Mouse (Mus musculus) urinary bladder, postnatal 36 days (tissue): Measurements from ENCODE around the gene Tnnc1.

Source experiments
- DNase-seq, 2 experiments: peaks; one replicate each; pipeline ENCODE4 v3.0.0; 2022; ENCODE audit warnings: low spot score in 2 of 2, mixed read lengths in 1 of 2

The Tnnc1 gene

GRCm38 (mm10) chr14:31208084-31208483 lies at the start of gene Tnnc1:
TSS of gene Tnnc1 (plus strand) at chr14:31208312.
- DNase-seq, result no peak

- no peak for DNase-seq
Measured at GRCm38 (mm10) chr14:31160196-31161150, 47.6 kb upstream of the Tnnc1 start.

DNA sequence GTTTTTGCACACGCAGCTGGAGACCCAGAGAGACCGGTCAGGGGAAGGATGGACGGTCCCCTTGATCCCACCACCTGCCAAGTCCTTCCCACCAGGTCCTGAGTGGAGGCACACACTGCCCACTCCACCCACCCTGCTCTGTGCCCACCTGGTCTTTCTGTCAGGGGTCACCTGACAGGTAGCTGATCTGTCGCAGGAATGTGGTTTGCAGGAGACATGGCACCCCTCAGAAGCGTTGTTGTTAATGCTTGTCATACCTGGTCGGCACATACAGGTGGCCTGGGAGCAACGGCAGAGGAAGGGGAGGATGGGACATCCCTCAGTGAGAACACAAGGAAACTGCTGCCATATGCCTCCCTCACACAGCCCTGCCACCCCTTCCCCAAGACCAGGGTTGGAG lies 46.9 kb upstream of the Tnnc1 start:
- no peak for DNase-seq

GRCm38 (mm10) chr14:31161638-31162037 lies 46.5 kb upstream of the Tnnc1 start:
- no peak for DNase-seq

DNA sequence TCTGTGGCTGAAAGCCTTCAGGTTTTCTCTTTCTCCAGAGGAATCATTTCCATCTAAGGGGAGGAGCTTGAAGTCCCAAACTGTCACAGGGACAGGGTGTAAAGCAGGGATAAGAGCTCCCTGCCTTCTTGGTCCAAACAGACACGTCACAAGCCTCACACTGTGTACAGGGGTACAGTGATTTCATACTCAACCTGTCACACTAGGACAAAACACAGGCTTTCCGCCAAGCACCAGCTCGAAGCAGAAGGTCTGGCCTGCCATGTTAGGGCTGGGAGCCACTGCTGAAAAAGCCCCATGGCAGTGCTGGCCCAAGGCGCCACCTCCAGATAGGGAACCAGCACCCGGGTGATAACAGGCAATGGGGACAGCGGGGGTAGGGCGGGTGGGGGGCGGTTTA lies 44.0 kb upstream of the Tnnc1 start:
- DNase-seq, result no peak

DNA sequence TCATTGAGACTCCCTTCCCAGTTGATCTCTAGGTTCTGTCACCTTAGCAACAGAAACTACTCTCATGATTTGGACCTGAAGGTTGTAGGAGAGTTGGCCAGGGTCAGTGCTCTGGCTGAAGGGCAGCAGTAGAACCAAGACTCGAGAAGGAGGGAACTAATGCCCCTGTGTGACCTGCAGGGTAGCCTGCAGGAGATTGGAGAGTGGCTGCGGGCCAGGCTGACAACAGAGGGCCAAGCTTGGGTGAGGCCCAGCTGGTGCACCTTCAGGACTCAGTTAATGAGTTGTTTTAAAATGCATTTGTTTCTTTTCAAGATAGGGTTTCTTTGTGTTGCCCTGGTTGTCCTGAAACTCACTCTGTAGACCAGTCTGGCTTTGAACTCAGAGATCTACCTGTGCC lies 43.1 kb upstream of the Tnnc1 start:
- DNase-seq, result no peak

DNA sequence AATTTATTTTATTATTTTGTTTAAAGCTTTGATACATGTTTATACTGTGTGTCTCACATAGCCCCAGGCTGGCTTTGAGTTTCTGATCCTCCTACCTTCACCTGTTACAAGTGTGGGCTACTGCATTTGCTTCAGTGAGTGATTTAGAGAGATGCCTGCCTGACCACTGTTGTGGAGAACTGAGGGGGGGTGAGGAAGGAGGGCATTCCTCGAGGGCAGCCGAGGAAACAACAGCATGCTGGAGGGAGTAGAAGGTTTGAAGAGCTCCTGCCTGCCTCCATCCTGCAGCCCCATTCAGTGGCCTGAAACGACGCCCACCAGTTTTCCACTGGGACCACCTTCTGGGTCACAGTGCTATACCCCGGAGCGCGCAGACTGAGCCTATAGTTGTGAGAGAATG lies 42.7 kb upstream of the Tnnc1 start:
- DNase-seq, result no peak

- no peak for DNase-seq
Measured at GRCm38 (mm10) chr14:31165991-31166630, 42.0 kb upstream of the Tnnc1 start.

DNA sequence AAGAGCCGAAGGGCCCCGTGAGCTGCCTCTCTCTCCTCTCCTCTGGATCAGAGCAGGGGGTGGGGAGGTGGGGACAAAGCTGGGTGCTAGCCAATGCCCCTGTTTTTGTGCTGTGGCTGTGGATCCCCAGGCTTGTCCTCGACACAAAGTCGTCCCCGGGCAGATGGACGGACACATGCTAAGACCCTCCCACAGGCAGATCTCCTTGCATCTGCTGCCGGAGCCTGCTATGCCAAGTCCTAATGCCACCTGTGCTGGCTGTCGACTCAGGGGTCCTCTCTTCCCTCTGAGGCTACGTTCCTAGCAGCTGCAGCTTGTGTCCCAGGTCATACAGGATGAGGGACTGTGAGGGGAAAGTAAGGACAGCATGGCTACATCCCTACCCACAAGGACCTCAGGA lies 41.3 kb upstream of the Tnnc1 start:
- no peak for DNase-seq

GRCm38 (mm10) chr14:31168425-31168824 lies 39.7 kb upstream of the Tnnc1 start, which contains the start of gene Stab1:
TSS of gene Stab1 (minus strand) at chr14:31168641.
- DNase-seq, result no peak

DNA sequence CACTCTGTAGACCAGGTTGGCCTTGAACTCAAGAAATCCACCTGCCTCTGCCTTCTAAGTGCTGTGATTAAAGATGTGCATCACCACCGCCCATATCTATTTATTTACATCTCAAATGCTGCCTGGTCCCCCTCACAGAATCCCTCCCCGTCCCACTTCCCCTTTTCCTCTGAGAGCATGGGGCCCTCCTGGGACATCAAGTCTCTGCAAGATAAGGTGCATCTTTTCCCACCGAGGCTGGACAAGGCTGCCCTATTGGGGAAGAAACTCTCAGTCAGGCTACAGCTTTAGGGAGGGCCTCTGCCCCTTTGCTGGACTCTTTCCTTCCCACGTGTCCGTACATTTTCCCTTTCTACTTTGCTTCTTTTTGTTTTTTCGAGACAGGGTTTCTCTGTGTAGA lies 38.6 kb upstream of the Tnnc1 start:
- no peak for DNase-seq

DNA sequence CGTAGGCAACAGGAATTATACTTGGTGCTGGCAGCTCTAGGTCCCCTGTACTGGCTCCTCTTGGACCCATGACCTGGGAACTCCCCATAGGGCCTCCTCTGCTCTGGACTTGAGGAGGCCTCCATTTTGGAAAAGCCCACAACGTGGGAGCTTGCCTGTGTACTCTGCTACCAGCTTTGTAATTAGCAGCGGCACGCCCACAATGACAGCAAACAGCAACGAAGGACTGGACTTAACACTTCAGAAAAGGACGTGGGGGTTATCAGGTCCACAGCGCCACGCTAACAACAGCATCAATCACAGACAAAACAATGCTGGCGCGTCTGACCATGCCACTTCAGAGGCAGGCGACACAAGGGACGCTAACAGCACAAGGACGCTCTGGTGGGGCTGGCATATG lies 37.1 kb upstream of the Tnnc1 start:
- DNase-seq, result no peak

DNA sequence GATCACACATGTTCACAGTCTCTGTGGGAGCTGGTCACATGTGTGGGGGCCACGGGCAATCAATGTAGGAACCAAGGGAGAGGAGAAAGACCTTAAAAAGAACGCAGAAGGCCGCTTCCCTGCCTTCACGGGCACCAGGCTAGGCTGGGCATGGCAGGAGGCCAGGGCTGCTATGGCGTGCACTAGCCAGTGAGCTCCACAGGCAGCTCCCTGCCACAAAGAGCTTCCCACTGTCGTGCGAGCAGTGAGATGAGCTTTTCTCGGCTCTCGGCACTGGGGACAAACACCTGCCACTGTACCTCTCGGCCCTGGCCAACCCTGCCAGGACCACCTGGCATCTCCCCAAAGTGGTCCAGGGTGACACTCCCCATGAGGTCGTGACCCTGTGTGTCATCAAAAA lies 36.7 kb upstream of the Tnnc1 start:
- DNase-seq, result no peak

- no peak for DNase-seq
Measured at GRCm38 (mm10) chr14:31171821-31172220, 36.3 kb upstream of the Tnnc1 start.

- no peak for DNase-seq
Measured at GRCm38 (mm10) chr14:31172781-31173455, 35.2 kb upstream of the Tnnc1 start.

GRCm38 (mm10) chr14:31173537-31173936 lies 34.6 kb upstream of the Tnnc1 start:
- DNase-seq, result no peak

- DNase-seq, result no peak
Measured at GRCm38 (mm10) chr14:31177287-31177686, 30.8 kb upstream of the Tnnc1 start.

DNA sequence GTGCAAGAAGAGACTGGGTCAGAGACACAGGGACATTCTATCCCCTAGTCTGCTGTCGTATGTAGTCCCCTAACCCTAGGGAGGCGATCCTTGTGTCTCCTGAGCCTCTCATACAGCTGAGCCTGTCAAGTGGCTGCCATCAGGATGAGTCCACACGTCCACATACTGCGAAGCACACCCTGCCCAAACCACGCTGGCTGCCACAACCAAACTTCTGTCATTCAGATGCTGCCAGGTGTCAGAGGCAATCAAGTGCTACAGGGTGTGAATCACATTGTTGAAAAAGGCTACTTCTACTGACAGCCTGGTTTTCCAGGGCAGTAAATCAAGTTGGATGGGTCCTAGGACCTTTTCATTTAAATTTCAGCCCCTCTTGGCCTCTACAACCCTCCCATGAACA lies 30.4 kb upstream of the Tnnc1 start:
- DNase-seq, result no peak

GRCm38 (mm10) chr14:31179677-31180365 lies 28.3 kb upstream of the Tnnc1 start:
- no peak for DNase-seq

DNA sequence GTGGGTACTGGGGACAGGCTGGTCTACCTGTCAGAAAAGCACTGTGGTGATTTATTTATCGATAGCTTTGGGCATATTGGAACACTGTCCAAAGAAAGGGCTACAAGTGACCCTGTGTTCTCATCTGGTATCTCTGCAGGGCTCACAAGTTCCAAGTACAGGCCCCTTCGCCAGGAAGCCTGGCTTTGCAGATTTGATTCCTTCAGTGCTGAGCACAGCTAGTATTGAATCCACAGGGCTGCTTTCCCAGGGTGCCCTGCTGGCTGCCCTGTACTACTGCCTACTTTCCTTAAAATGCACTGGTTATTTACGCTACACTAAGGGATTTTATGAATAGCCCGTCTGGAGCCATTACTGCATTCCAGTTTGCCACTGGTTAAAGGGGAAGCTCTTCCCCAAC lies 26.6 kb upstream of the Tnnc1 start:
- DNase-seq, result no peak

GRCm38 (mm10) chr14:31182786-31183290 lies 25.3 kb upstream of the Tnnc1 start:
- no peak for DNase-seq

- DNase-seq, result no peak
Measured at GRCm38 (mm10) chr14:31183541-31183940, 24.6 kb upstream of the Tnnc1 start.
